Mouse (Mus musculus): Measurements from ENCODE around the gene Trim39.
A peak's percentile ranks its signal among the peaks of the same experiment; 100 is the strongest.

Gene Trim39

GRCm38 (mm10) chr17:36245741-36246140, 26.3 kb downstream of the Trim39 start:
- no peak for DNase-seq

GRCm38 (mm10) chr17:36244031-36244430, 28.0 kb downstream of the Trim39 start:
- no peak for DNase-seq

- DNase-seq = peak; percentile 51
These were observed 31.3 kb downstream of the Trim39 start for GRCm38 (mm10) chr17:36240637-36241213.

GRCm38 (mm10) chr17:36237321-36237921, 34.6 kb downstream of the Trim39 start:
- DNase-seq = peak; percentile 41

GRCm38 (mm10) chr17:36235300-36235699, 36.7 kb downstream of the Trim39 start:
- peak; percentile 15 for DNase-seq

- no peak for DNase-seq
These were observed 38.5 kb downstream of the Trim39 start for GRCm38 (mm10) chr17:36233572-36233971.

GRCm38 (mm10) chr17:36231318-36231717, 40.7 kb downstream of the Trim39 start:
- DNase-seq = peak; percentile 95

GRCm38 (mm10) chr17:36229046-36229445, 43.0 kb downstream of the Trim39 start:
- no peak for DNase-seq

- peak; percentile 59 for DNase-seq
These were observed 45.1 kb downstream of the Trim39 start for GRCm38 (mm10) chr17:36226921-36227320.

GRCm38 (mm10) chr17:36225231-36225824, 46.7 kb downstream of the Trim39 start:
- no peak for DNase-seq

GRCm38 (mm10) chr17:36224451-36224850, 47.6 kb downstream of the Trim39 start:
- no peak for DNase-seq

GRCm38 (mm10) chr17:36218594-36219155, 53.4 kb downstream of the Trim39 start:
- DNase-seq = no peak

GRCm38 (mm10) chr17:36215586-36215985, 56.5 kb downstream of the Trim39 start:
- DNase-seq = no peak
